Mouse (Mus musculus): ENCODE data around the gene H2-Ob. TPM values are rescaled to one million over a fixed set of nuclear protein-coding genes. Genes with fewer than 3 reads are reported as not detected.
A peak's percentile ranks its signal among the peaks of the same experiment; 100 is the strongest.

Gene H2-Ob
- total and polyA plus RNA-seq, 3 experiments, result 13.7 to 31.9 (median 19.9) TPM

- Histone ChIP-seq H3K27ac (ENCODE audit: insufficient read depth, low read depth) (peak within 1 kb of the TSS; percentile 69), H3K4me2 (ENCODE audit: insufficient read depth, low read depth, poor library complexity, severe bottlenecking) (peak within 1 kb of the TSS; percentile 85), H3K36me3 (replicated peaks in 1 of 2; ENCODE audit: control insufficient read depth in 1 of 2, insufficient read depth in 1 of 2, low read length in 1 of 2) (peaks cover 14 to 36% of the 10 kb centered on the region in 2 experiments), H3K9ac (ENCODE audit: insufficient read depth, low read depth) (peak within 1 kb of the TSS; percentile 94), H3K4me1 (ENCODE audit: control insufficient read depth in 1 of 2, insufficient read depth in 2 of 2) (peaks cover 7 to 32% of the 10 kb centered on the region in 2 experiments; a peak in 3 of 4 replicates), H3K79me2 (replicated peaks; ENCODE audit: control insufficient read depth, extremely low read depth, insufficient read depth, poor library complexity, severe bottlenecking) (peaks cover 4% of the 10 kb centered on the region; the same call in 1 of the 2 replicates), H3K9me3 (replicated peaks; ENCODE audit: low read length) (peaks cover 6% of the 10 kb centered on the region), H3K4me3 (replicated peaks in 1 of 3; ENCODE audit: low read depth in 2 of 3, low read length in 2 of 3, poor library complexity in 1 of 3) (peak within 1 kb of the TSS; percentile 63 to 72 (median 69)), H3K27me3 (replicated peaks) (no peaks in the 10 kb centered on the region)
- TF ChIP-seq NELFE (IDR thresholded peaks at IDR 0.05; ENCODE audit: low read depth, low read length) (peak; percentile 86), USF2 (conservative IDR thresholded peaks at IDR 0.05; ENCODE audit: low read depth, low read length) (no peak), ZNF384 (IDR thresholded peaks at IDR 0.05; ENCODE audit: low read depth, low read length) (no peak), RCOR1 (conservative IDR thresholded peaks at IDR 0.05; ENCODE audit: low read depth, low read length) (no peak), KAT2A (IDR thresholded peaks at IDR 0.05; ENCODE audit: insufficient replicate concordance, low read length) (no peak), CHD1 (IDR thresholded peaks at IDR 0.05; ENCODE audit: low read depth, low read length) (no peak), SIN3A (IDR thresholded peaks at IDR 0.05; ENCODE audit: low read length) (peak; percentile 74), TBP (conservative IDR thresholded peaks at IDR 0.05; ENCODE audit: low read depth, low read length) (peak; percentile 88), MEF2A (IDR thresholded peaks at IDR 0.05; ENCODE audit: borderline replicate concordance, low read depth, low read length) (peak; percentile 52; the same call in 1 of the 2 replicates), GABPA (IDR thresholded peaks at IDR 0.05; ENCODE audit: insufficient replicate concordance, low read depth, low read length) (no peak), JUND (conservative IDR thresholded peaks at IDR 0.05; ENCODE audit: low read depth, low read length) (peak; percentile 74), UBTF (IDR thresholded peaks at IDR 0.05; ENCODE audit: low read depth, low read length) (peak; percentile 38; the same call in 1 of the 2 replicates), TCF12 (IDR thresholded peaks at IDR 0.05; ENCODE audit: low read depth, low read length) (peak; percentile 81; the same call in 1 of the 2 replicates), POLR2AphosphoS2 (IDR thresholded peaks at IDR 0.05; ENCODE audit: low read depth, low read length) (peak; percentile 71; the same call in 1 of the 2 replicates), EP300 (IDR thresholded peaks at IDR 0.05; ENCODE audit: low read length) (peak; percentile 27; the same call in 1 of the 2 replicates), BHLHE40 (IDR thresholded peaks at IDR 0.05; ENCODE audit: low read depth, low read length) (peak; percentile 32; the same call in 1 of the 2 replicates), ELF1 (IDR thresholded peaks at IDR 0.05; ENCODE audit: low read depth, low read length) (no peak), HCFC1 (IDR thresholded peaks at IDR 0.05; ENCODE audit: low read depth, low read length) (peak; percentile 49), CHD2 (IDR thresholded peaks at IDR 0.05; ENCODE audit: low read length) (peak; percentile 99), IRF4 (IDR thresholded peaks at IDR 0.05; ENCODE audit: low read depth, low read length) (peak; percentile 34; the same call in 1 of the 2 replicates), POLR2A (IDR thresholded peaks at IDR 0.05; ENCODE audit: low read depth, low read length) (peak; percentile 85), JUN (IDR thresholded peaks at IDR 0.05; ENCODE audit: insufficient read depth, low read depth, low read length) (peak; percentile 56; the same call in 1 of the 2 replicates), MXI1 (IDR thresholded peaks at IDR 0.05; ENCODE audit: low read depth, low read length) (no peak), ZMIZ1 (IDR thresholded peaks at IDR 0.05; ENCODE audit: low read depth, low read length) (peak; percentile 69; the same call in 1 of the 2 replicates), ETS1 (conservative IDR thresholded peaks at IDR 0.05; ENCODE audit: low read depth, low read length) (peak; percentile 74), SMC3 (IDR thresholded peaks at IDR 0.05; ENCODE audit: low read depth, low read length) (no peak)
- dilution Hi-C loops (cut with MboI; ENCODE audit: extremely low pct_ligation_motif_present, extremely low pct_unique_long_range_greater_than_20kb, low sequenced_read_pairs) (no loop called here), in situ Hi-C loops (cut with MboI; ENCODE audit: low pct_ligation_motif_present, low pct_unique_long_range_greater_than_20kb, low sequenced_read_pairs) (no loop called here)
- peak; percentile 100 for DNase-seq (ENCODE audit: extremely low read depth)
These were observed 48.9 kb downstream of the H2-Ob start, which contains the start of gene H2-Aa for GRCm38 (mm10) chr17:34287648-34288047. H2-Aa (minus strand) TSS chr17:34287823.

All from CH12.LX (cell line).